Mouse (Mus musculus) forebrain, embryonic 16.5 days (tissue): ENCODE measurements around the gene Nfasc. TPM values are rescaled to one million over a fixed set of nuclear protein-coding genes. Genes with fewer than 3 reads are reported as not detected.
A peak's percentile ranks its signal among the peaks of the same experiment; 100 is the strongest.

Experiments
- ATAC-seq: fragments of 200-750 bp; cut with Nextera tagmentation; 2 replicates; pipeline ENCODE4 v1.8.0; 2017; ENCODE audit warnings: mild to moderate bottlenecking, moderate library complexity
- H3K27ac ChIP-seq: fragments of 300-500 bp; sonication (generic); 2 replicates; pipeline ENCODE4 v1.5.1; 2014; ENCODE audit warnings: low read length, control low read depth
- H3K27me3 ChIP-seq: fragments of 300-500 bp; sonication (generic); replicated peaks from 2 replicates; pipeline ENCODE4 v1.6.1; 2014; ENCODE audit warnings: low read length; ENCODE audit not compliant: control insufficient read depth, insufficient read depth
- H3K36me3 ChIP-seq: fragments of 300-500 bp; sonication (generic); 2 replicates; pipeline ENCODE4 v1.6.1; 2014; ENCODE audit not compliant: control insufficient read depth, insufficient read depth
- H3K4me1 ChIP-seq: fragments of 300-500 bp; sonication (generic); replicated peaks from 2 replicates; pipeline ENCODE4 v1.6.1; 2014; ENCODE audit warnings: low read length; ENCODE audit not compliant: control insufficient read depth, insufficient read depth
- H3K4me2 ChIP-seq: fragments of 300-500 bp; sonication (generic); 2 replicates; pipeline ENCODE4 v1.6.1; 2014; ENCODE audit warnings: mild to moderate bottlenecking, low read length, control low read depth
- H3K4me3 ChIP-seq: fragments of 300-500 bp; sonication (generic); replicated peaks from 2 replicates; pipeline ENCODE4 v1.5.1; 2014; ENCODE audit warnings: mild to moderate bottlenecking, low read length, control low read depth
- H3K9ac ChIP-seq: fragments of 300-500 bp; sonication (generic); replicated peaks from 2 replicates; pipeline ENCODE4 v1.6.1; 2014; ENCODE audit warnings: low read depth, low read length, control low read depth
- H3K9me3 ChIP-seq: fragments of 300-500 bp; sonication (generic); 2 replicates; pipeline ENCODE4 v1.6.1; 2016; ENCODE audit warnings: low read length; ENCODE audit not compliant: control insufficient read depth
- WGBS: fragments of 180-500 bp; shearing (Covaris S2); extraction: QIAGEN DNeasy Blood & Tissue Kit; methylation state at CpG from one replicate; pipeline ENCODE4 v1.1.7; 2014; 5-methylcytosine and 5-hydroxymethylcytosine counted together
- polyA plus RNA-seq: library from polyadenylated mRNA; unstranded; fragments of >200 nt; fragmentation: Nextera tagmentation; extraction: Ambion mirVana; gene quantifications from 2 replicates; pipeline ENCODE4 v1.2.1, GENCODE M21; 2015

Gene Nfasc
- 49.3 and 61.8 TPM in 2 replicates for polyA plus RNA-seq

DNA sequence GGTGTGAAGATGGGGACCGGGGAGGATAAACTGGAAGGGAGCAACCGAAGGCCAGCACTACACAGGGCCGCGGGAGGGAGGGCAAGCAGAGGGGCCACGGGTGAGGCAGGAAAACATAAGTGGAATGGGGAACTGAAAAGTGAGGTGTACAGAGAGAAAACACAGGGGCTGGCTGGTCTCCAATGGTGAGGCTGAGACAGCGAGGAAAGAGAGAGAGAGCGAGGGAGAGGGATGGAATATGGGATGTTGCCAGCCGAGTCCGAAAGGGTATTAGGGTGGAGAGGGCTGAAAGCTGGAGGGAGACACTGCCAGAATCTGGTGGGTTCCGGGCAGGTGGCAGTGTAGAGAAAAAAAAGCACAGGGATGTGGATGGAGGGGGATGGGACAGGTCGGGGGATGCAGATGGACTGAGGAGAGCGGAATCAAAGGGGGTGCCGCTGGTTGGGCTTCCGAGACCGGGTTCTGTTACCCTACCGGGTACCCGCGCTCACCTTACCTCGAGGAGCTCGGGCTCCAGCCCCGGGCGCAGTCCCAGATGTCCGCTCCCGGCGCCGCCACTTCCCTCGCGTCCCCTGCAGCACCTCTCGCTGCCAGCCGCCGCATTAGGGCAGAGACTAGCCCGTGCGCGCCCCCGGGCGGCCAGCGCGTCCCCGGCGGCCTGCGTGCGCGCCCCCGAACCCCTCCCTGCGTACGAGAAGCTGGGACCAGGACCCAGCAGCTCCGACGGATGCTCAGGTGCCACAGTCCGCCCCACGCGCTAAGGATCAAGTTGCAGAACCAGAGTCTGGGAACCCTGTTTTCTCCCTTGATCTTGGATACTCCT, at the start of gene Nfasc:
Nfasc (minus strand) TSS at position 623 of the 823 bp plus-strand sequence.
- 2% methylated on average over 48 of the region's 51 CpGs for WGBS
- Histone ChIP-seq H3K36me3 (no peaks in the 10 kb centered on the region), H3K4me1 (peaks cover 43% of the 10 kb centered on the region), H3K9ac (peak within 1 kb of the TSS; percentile 87), H3K27ac (peak within 1 kb of the TSS; percentile 76), H3K4me2 (peak within 1 kb of the TSS; percentile 90), H3K4me3 (peak within 1 kb of the TSS; percentile 76), H3K27me3 (no peaks in the 10 kb centered on the region), H3K9me3 (no peaks in the 10 kb centered on the region)
- peak; percentile 81 for ATAC-seq

DNA sequence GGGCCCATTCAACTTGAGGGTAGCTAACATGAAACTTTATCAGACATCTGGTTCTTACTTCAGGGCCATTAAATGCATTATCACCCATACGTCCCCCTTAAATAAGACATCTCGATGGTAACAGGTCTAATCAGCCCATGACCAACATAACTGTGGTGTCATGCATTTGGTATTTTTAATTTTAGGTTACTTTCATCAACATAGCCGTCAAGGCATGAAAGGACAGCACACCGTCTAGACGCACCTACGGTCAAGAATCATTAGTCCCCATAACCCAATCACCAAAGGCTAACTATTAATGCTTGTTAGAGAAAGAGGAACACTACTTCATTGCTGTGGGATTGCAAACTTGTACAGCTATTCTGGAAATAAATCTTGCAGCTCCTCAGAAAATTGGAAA, 49.5 kb upstream of the Nfasc start:
- Histone ChIP-seq H3K27ac (no peak overlapping the region), H3K4me1 (no peaks in the 10 kb centered on the region), H3K9ac (no peak overlapping the region), H3K4me2 (no peak overlapping the region), H3K4me3 (no peak overlapping the region), H3K27me3 (no peaks in the 10 kb centered on the region), H3K9me3 (no peaks in the 10 kb centered on the region), H3K36me3 (no peaks in the 10 kb centered on the region)
- WGBS, result 93% methylated on average over 6 of the region's 6 CpGs
- ATAC-seq, result no peak

DNA sequence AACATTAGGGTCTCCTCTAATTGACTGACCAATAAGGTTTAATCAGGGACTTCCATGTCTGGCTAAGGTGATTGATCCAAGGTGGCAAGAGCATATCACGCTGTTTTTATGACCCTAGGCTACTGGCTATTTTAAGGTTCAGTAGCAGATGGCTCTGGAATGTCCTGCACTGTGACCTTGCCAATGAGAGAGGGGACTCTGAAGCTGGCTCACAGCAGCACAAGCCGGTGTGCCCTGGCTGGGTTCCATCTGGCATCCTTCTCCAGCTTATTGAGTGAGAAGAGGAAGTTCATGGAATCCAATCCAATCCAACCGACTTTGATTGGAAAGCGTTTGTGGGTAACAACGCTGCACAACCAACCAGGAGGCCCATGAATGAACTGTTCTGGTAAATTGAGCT, 45.3 kb upstream of the Nfasc start:
- H3K4me2 ChIP-seq, result no peak overlapping the region
- H3K36me3 ChIP-seq, result no peaks in the 10 kb centered on the region
- no peaks in the 10 kb centered on the region for H3K9me3 ChIP-seq
- no peak overlapping the region for H3K4me3 ChIP-seq
- H3K4me1 ChIP-seq, result no peaks in the 10 kb centered on the region
- ATAC-seq, result no peak
- no peak overlapping the region for H3K9ac ChIP-seq
- no peaks in the 10 kb centered on the region for H3K27me3 ChIP-seq
- WGBS, result 38% methylated on average over 5 of the region's 5 CpGs
- no peak overlapping the region for H3K27ac ChIP-seq

DNA sequence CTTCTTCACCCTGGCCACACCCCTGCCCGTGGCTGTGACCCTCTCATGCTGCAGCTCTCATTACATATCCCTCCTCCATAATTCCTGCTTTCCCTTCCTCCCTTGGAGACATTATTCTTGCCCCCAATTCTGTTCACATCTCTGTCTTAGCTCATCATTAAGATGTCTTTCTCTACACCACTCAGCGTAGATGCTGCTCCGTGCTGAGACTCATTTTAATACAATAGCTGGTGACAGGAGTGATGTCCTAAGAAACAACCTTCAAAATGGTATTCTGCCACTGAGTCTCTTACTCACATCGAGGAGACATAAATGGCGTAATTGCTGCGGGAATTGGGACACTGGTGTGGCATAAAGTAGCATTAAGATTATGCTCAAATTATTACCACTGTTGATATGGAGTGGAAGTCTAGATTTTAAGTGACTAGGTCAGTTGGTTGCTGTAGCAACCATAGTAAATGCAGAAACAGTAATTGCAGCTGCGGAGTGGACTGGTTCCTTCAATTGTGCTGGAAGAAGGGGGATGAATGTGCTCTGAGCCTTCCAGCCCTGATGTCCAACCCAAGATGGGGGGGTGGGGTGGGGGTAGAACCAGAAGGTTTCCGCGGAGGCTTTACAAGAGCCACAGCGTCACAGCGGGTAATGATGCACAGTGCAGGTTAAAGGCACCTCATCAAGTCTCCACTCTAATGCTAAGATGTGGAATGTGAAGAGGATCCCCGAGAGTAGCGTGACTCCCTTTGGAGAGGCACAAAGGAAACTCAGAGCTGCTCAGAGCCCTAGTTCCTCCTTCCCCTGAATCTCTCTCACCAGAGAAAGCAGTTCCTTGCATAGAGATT, 40.2 kb upstream of the Nfasc start:
- H3K4me1 ChIP-seq, result no peaks in the 10 kb centered on the region
- no peak overlapping the region for H3K4me2 ChIP-seq
- H3K27me3 ChIP-seq, result no peaks in the 10 kb centered on the region
- peak; percentile 55 for ATAC-seq
- 54% methylated on average over 13 of the region's 13 CpGs for WGBS
- no peak overlapping the region for H3K4me3 ChIP-seq
- H3K9me3 ChIP-seq, result no peaks in the 10 kb centered on the region
- H3K36me3 ChIP-seq, result no peaks in the 10 kb centered on the region
- no peak overlapping the region for H3K9ac ChIP-seq
- peak overlapping the region; percentile 33; the same call in 1 of the 2 replicates for H3K27ac ChIP-seq

DNA sequence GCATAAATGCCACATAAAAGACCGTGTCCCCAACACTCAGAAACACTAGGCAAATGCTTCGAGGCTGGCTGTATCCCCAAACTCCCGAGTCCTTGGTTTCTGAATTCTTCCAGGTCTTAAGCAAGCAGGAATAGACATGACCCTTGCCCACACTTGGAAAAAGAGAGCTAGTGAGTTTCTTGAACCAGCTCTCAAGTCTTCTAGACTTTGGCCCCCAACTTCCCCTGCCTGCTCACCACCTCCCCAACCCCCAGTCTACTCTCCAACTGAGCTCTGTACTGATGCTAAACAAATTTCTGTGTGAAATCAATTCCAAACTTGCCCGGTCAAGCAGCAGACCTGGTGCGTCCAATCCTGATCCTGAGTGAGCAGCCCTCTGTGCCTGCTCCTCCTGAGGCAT, 39.4 kb upstream of the Nfasc start:
- ATAC-seq, result no peak
- no peak overlapping the region for H3K4me3 ChIP-seq
- no peak overlapping the region for H3K9ac ChIP-seq
- H3K4me1 ChIP-seq, result no peaks in the 10 kb centered on the region
- 91% methylated on average over 5 of the region's 5 CpGs for WGBS
- H3K4me2 ChIP-seq, result no peak overlapping the region
- peak overlapping the region; percentile 33 for H3K27ac ChIP-seq
- no peaks in the 10 kb centered on the region for H3K27me3 ChIP-seq
- no peaks in the 10 kb centered on the region for H3K9me3 ChIP-seq
- no peaks in the 10 kb centered on the region for H3K36me3 ChIP-seq

DNA sequence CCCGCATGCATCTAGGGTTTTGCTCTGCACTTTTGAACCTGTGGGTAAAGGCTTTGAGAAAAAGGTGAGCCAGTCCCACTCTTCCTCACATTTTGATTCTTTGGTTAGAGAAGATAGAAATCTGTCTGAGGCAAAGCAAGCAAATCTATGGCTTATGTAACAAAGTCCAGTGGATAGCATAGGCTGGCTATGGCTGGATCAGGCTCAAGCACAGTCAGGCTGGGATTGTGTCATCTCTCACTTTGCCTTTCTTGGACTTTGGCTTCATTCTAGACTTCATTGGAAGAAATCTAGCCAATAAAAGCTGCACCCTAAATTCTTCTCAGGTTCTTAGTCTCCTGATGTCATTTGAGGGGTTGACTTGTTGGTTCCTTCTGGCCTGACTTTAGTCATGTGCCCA, 38.7 kb upstream of the Nfasc start:
- no peaks in the 10 kb centered on the region for H3K4me1 ChIP-seq
- no peak for ATAC-seq
- 100% methylated on average over 1 of the region's 1 CpGs for WGBS
- H3K27ac ChIP-seq, result no peak overlapping the region
- H3K9me3 ChIP-seq, result no peaks in the 10 kb centered on the region
- no peak overlapping the region for H3K4me3 ChIP-seq
- no peak overlapping the region for H3K4me2 ChIP-seq
- no peak overlapping the region for H3K9ac ChIP-seq
- H3K36me3 ChIP-seq, result no peaks in the 10 kb centered on the region
- H3K27me3 ChIP-seq, result no peaks in the 10 kb centered on the region

DNA sequence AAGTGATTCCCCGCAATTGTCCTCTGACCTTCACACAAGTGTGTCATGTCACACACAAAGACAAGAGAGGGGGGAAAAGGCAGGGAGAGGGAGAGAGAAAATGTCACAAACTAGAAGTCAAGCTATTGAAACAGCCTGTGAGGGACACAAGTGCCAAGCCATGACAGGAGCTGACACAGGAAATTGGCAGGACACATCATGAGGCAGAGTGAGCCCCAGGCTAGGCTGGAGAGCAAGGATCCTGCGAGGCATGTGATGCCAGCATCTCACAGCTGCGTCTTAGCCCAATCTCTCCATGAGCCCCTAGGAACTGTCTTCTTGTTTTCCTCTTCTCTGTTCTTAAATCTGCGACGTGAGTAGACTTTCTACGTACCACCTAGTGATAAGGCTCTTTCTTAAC, 33.4 kb upstream of the Nfasc start:
- H3K27ac ChIP-seq, result no peak overlapping the region
- no peak for ATAC-seq
- 64% methylated on average over 6 of the region's 6 CpGs for WGBS
- H3K27me3 ChIP-seq, result no peaks in the 10 kb centered on the region
- no peak overlapping the region for H3K4me3 ChIP-seq
- H3K4me2 ChIP-seq, result no peak overlapping the region
- H3K9ac ChIP-seq, result no peak overlapping the region
- H3K36me3 ChIP-seq, result no peaks in the 10 kb centered on the region
- H3K9me3 ChIP-seq, result no peaks in the 10 kb centered on the region
- H3K4me1 ChIP-seq, result peaks cover 2% of the 10 kb centered on the region

DNA sequence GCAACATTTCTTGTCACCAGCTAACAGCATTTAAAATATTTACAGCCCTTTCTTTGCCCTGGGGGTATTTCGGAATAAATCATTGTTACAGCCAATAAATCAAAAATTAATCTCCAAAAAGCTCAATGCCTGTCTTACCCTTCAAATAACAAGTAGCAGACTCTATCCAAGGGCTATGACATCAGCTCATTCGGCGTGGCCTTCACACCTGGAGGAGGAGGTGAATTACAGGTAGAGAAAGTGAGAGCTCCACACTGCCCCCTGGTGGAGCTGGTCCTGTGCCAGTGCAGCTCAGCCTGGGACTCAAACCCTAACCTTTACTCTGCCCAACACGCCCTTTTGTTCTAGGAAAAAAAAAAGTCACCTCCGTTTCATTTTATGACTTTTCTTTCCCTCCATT, 29.8 kb upstream of the Nfasc start:
- Histone ChIP-seq H3K4me3 (no peak overlapping the region), H3K27me3 (no peaks in the 10 kb centered on the region), H3K4me2 (no peak overlapping the region), H3K9ac (no peak overlapping the region), H3K4me1 (peaks cover 13% of the 10 kb centered on the region), H3K36me3 (no peaks in the 10 kb centered on the region), H3K27ac (no peak overlapping the region), H3K9me3 (no peaks in the 10 kb centered on the region)
- ATAC-seq, result no peak
- 30% methylated on average over 5 of the region's 5 CpGs for WGBS

DNA sequence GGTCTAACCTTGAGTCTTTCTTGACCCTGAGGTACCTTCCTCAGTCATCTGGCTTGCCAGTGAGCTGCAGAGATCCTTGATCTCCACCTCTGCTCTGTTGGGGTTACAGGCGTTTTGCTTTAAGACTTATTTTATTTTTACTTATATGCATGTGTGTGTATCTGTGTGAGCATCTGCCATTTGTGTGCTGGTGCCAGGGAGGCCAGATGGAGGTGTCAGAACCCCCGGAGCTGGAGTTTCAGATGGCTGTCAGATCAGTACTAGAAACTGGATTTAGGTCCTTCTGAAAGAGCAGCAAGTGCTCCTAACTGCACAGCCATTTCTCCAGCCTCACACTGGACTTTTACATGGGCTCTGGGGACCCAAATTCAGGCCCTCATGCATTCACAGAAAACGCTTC, 28.0 kb upstream of the Nfasc start:
- no peak for ATAC-seq

More for the DNA sequence above, 28.0 kb upstream of the Nfasc start:
- Histone ChIP-seq H3K27me3 (no peaks in the 10 kb centered on the region), H3K27ac (peak overlapping the region; percentile 60), H3K9ac (no peak overlapping the region), H3K4me1 (peaks cover 26% of the 10 kb centered on the region), H3K4me3 (no peak overlapping the region), H3K9me3 (no peaks in the 10 kb centered on the region), H3K4me2 (no peak overlapping the region), H3K36me3 (no peaks in the 10 kb centered on the region)
- WGBS, result 55% methylated on average over 3 of the region's 3 CpGs
